Mouse (Mus musculus) retina, postnatal 7 days (tissue): Measurements from ENCODE around the gene Anxa11.
"Not testable (repeated sequence)": the region's sequence is repeated elsewhere in the genome, so short reads cannot be mapped to it uniquely, and the experiment has no call there.

Experiments
- DNase-seq: peaks from one replicate; pipeline ENCODE4 v3.0.0-alpha.2; 2012; ENCODE audit warnings: low read depth, low spot score

Anxa11 gene

GRCm38 (mm10) chr14:25868706-25869105, 26.8 kb downstream of the Anxa11 start:
- DNase-seq = no peak

- DNase-seq = no peak
These were observed 27.4 kb downstream of the Anxa11 start for GRCm38 (mm10) chr14:25869135-25869878.

- DNase-seq = no peak
These were observed 30.8 kb downstream of the Anxa11 start for GRCm38 (mm10) chr14:25872461-25873415.

GRCm38 (mm10) chr14:25876640-25877039, 34.7 kb downstream of the Anxa11 start:
- DNase-seq = not testable (repeated sequence)

GRCm38 (mm10) chr14:25881769-25882168, 39.8 kb downstream of the Anxa11 start:
- not testable (repeated sequence) for DNase-seq

- not testable (repeated sequence) for DNase-seq
These were observed 43.9 kb downstream of the Anxa11 start for GRCm38 (mm10) chr14:25885886-25886285.

GRCm38 (mm10) chr14:25894566-25894965, 52.6 kb downstream of the Anxa11 start:
- DNase-seq = not testable (repeated sequence)

- not testable (repeated sequence) for DNase-seq
These were observed 53.7 kb downstream of the Anxa11 start for GRCm38 (mm10) chr14:25895686-25896085.

GRCm38 (mm10) chr14:25903000-25903399, 61.0 kb downstream of the Anxa11 start, which contains the start of gene Plac9a:
Plac9a (minus strand) TSS chr14:25903100.
- DNase-seq = not testable (repeated sequence)

GRCm38 (mm10) chr14:25905243-25905642, 63.3 kb downstream of the Anxa11 start:
- DNase-seq = not testable (repeated sequence)

GRCm38 (mm10) chr14:25907272-25907671, 65.3 kb downstream of the Anxa11 start:
- DNase-seq = not testable (repeated sequence)

GRCm38 (mm10) chr14:25908976-25909375, 67.0 kb downstream of the Anxa11 start:
- not testable (repeated sequence) for DNase-seq

- not testable (repeated sequence) for DNase-seq
These were observed 76.6 kb downstream of the Anxa11 start for GRCm38 (mm10) chr14:25918427-25919170.

GRCm38 (mm10) chr14:25926814-25927561, 85.0 kb downstream of the Anxa11 start:
- DNase-seq = not testable (repeated sequence)

- not testable (repeated sequence) for DNase-seq
These were observed 85.6 kb downstream of the Anxa11 start, which contains the start of gene Tmem254a for GRCm38 (mm10) chr14:25927562-25927881. Tmem254a (minus strand) TSS chr14:25927672.
